Mouse (Mus musculus): ENCODE measurements around the gene Neb.
A peak's percentile ranks its signal among the peaks of the same experiment; 100 is the strongest.

Neb gene

DNA sequence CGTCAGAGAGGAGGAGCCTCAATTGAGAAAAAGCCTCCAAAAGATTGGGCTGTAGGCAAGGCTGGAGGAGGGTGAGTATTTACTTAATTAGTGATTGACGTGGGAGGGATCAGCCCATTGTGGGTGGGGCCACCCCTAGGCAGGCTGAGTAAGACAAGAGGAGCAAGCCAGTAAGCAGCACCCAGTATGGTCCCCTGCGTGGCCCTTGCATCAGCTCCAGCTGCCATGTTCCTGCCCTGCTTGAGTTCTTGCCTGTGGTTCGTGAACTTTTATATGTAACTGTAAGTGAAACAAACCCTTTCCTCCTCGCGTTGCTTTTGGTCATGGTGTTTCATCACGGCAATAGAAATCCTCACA, at the start of gene Neb:
Gene Neb (minus strand): TSS at position 27 of the 357 bp plus-strand sequence.
- no peaks in the 10 kb centered on the region for H3K9me3 ChIP-seq (ENCODE audit: low read length)
- peak within 1 kb of the TSS; percentile 72 for H3K4me3 ChIP-seq (replicated peaks; ENCODE audit: low read length)
- TF ChIP-seq POU5F1 (IDR thresholded peaks at IDR 0.05; ENCODE audit: borderline replicate concordance, low read length) = no peak
- TF ChIP-seq NANOG (IDR thresholded peaks at IDR 0.05; ENCODE audit: borderline replicate concordance, low read length) = no peak
- TF ChIP-seq CTCF (conservative IDR thresholded peaks at IDR 0.05; ENCODE audit: low read length) = no peak
- H3K27me3 ChIP-seq (ENCODE audit: insufficient read depth, low read length) = no peaks in the 10 kb centered on the region
- no peaks in the 10 kb centered on the region for H3K36me3 ChIP-seq (ENCODE audit: insufficient read depth, low read length)
- H3K4me1 ChIP-seq (replicated peaks; ENCODE audit: low read depth, low read length) = peaks cover 42% of the 10 kb centered on the region

DNA sequence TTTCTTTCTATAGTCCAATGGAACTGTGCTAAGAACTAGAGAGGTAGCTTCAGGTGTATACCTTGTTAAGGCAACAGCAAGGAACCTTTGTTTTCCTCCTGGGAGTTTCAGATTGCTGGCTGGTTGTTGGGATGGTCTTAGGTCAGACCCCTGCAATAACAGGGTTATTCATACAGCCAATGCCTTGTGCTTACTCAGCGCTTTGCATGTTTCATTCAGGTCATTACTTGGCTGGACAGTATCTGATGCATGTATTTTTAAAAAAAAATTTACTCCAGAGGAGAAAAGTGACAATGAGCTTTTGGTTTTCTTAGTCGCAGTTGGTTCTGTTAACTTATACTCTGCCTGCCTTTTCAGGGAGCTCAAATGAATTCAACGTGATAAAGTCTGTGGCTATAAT, 49.1 kb upstream of the Neb start:
- Histone ChIP-seq H3K4me3 (replicated peaks; ENCODE audit: low read length) (no peak overlapping the region), H3K27me3 (ENCODE audit: insufficient read depth, low read length) (0 out of 2 replicates have a peak, but pooled peaks cover 2% of the 10 kb centered on the region), H3K4me1 (replicated peaks; ENCODE audit: low read depth, low read length) (peaks cover 23% of the 10 kb centered on the region), H3K9me3 (ENCODE audit: low read length) (no peaks in the 10 kb centered on the region), H3K36me3 (ENCODE audit: insufficient read depth, low read length) (no peaks in the 10 kb centered on the region)
- TF ChIP-seq CTCF (conservative IDR thresholded peaks at IDR 0.05; ENCODE audit: low read length) (no peak), NANOG (IDR thresholded peaks at IDR 0.05; ENCODE audit: borderline replicate concordance, low read length) (no peak), POU5F1 (IDR thresholded peaks at IDR 0.05; ENCODE audit: borderline replicate concordance, low read length) (no peak)

DNA sequence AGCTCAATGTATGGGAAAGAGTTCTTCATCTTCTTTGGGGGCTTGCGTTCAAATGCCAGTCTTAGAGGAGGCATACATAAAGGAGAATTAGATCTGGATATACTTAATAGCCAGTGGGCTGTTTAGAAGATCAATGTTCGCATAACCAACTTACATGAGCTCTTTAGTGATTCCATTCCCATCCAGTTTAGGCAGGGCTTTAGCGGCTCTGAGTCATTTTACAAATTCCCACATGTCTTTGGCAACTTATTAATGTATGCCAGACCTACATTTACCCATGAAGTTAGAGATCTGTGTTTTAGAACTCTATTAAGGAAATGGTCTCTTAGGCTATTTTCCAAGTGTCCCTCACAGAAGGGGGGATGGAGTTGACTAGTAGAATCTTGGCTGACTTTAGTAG, 47.8 kb upstream of the Neb start:
- Histone ChIP-seq H3K9me3 (ENCODE audit: low read length) (no peaks in the 10 kb centered on the region), H3K27me3 (ENCODE audit: insufficient read depth, low read length) (0 out of 2 replicates have a peak, but pooled peaks cover 2% of the 10 kb centered on the region), H3K4me1 (replicated peaks; ENCODE audit: low read depth, low read length) (peaks cover 35% of the 10 kb centered on the region), H3K36me3 (ENCODE audit: insufficient read depth, low read length) (no peaks in the 10 kb centered on the region), H3K4me3 (replicated peaks; ENCODE audit: low read length) (no peak overlapping the region)
- TF ChIP-seq NANOG (IDR thresholded peaks at IDR 0.05; ENCODE audit: borderline replicate concordance, low read length) = no peak
- TF ChIP-seq POU5F1 (IDR thresholded peaks at IDR 0.05; ENCODE audit: borderline replicate concordance, low read length) = no peak
- no peak for TF ChIP-seq CTCF (conservative IDR thresholded peaks at IDR 0.05; ENCODE audit: low read length)

DNA sequence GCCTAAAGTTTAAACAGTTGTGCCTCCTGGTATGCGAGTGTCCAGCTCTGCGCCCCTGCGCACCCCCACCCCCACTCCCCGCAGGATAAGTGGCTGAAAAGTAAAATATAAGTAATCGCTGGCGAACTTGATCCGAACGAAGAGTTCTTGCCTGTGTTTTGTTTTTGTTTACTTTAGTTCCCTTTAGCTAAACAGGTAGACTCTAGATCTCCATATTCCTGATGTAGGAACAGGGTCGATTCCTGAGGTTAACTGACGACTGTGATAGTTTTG, 47.2 kb upstream of the Neb start:
- peak overlapping the region; percentile 94 for H3K4me3 ChIP-seq (replicated peaks; ENCODE audit: low read length)
- TF ChIP-seq NANOG (IDR thresholded peaks at IDR 0.05; ENCODE audit: borderline replicate concordance, low read length) (no peak), CTCF (conservative IDR thresholded peaks at IDR 0.05; ENCODE audit: low read length) (no peak), POU5F1 (IDR thresholded peaks at IDR 0.05; ENCODE audit: borderline replicate concordance, low read length) (no peak)
- H3K9me3 ChIP-seq (ENCODE audit: low read length) = no peaks in the 10 kb centered on the region
- H3K27me3 ChIP-seq (ENCODE audit: insufficient read depth, low read length) = 0 out of 2 replicates have a peak, but pooled peaks cover 2% of the 10 kb centered on the region
- peaks cover 41% of the 10 kb centered on the region for H3K4me1 ChIP-seq (replicated peaks; ENCODE audit: low read depth, low read length)
- no peaks in the 10 kb centered on the region for H3K36me3 ChIP-seq (ENCODE audit: insufficient read depth, low read length)

DNA sequence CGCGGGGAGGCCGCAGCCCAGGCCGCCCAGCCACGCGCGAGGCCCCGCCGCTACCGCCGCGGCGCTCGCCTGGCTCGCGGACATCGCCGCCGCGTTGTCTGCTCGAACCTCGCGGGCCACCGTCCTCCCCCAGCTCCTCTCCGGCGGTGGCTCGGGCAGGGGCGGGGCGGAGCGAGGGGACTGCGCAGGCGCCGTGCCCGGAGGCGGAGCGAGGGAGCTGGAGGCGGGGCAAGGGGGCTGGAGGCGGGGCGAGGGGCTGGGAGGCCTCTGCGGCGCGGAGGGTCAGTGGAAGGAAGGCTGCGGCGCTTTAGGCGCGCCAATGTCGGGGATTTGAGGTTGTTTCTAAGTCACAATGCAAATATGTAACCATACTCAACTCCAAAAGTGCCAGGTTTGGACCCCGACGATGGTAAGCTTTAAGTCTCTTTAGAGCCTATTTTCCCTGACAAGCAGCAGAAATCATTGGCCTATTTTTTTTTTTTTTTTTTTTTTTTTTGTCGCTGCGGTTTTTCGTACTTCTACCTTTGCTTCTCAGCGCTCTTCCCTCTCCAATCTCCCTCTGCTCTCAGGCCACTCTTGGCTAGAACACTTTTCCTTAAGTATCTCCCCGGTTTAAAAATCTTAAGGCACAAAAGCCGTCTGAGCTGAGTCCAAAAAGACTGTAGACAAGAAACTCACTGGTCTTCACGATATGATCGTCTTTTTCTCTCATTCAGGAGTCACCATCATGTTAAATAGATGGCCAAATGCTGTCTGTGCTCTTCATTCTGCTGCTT, 46.7 kb upstream of the Neb start, which contains the start of gene Arl5a:
Gene Arl5a (minus strand): TSS at position 155 of the 776 bp plus-strand sequence.
- no peaks in the 10 kb centered on the region for H3K9me3 ChIP-seq (ENCODE audit: low read length)
- TF ChIP-seq POU5F1 (IDR thresholded peaks at IDR 0.05; ENCODE audit: borderline replicate concordance, low read length) = no peak
- TF ChIP-seq CTCF (conservative IDR thresholded peaks at IDR 0.05; ENCODE audit: low read length) = no peak
- no peak for TF ChIP-seq NANOG (IDR thresholded peaks at IDR 0.05; ENCODE audit: borderline replicate concordance, low read length)
- peak within 1 kb of the TSS; percentile 94 for H3K4me3 ChIP-seq (replicated peaks; ENCODE audit: low read length)
- H3K36me3 ChIP-seq (ENCODE audit: insufficient read depth, low read length) = no peaks in the 10 kb centered on the region
- H3K4me1 ChIP-seq (replicated peaks; ENCODE audit: low read depth, low read length) = peaks cover 44% of the 10 kb centered on the region
- 0 out of 2 replicates have a peak, but pooled peaks cover 2% of the 10 kb centered on the region for H3K27me3 ChIP-seq (ENCODE audit: insufficient read depth, low read length)

DNA sequence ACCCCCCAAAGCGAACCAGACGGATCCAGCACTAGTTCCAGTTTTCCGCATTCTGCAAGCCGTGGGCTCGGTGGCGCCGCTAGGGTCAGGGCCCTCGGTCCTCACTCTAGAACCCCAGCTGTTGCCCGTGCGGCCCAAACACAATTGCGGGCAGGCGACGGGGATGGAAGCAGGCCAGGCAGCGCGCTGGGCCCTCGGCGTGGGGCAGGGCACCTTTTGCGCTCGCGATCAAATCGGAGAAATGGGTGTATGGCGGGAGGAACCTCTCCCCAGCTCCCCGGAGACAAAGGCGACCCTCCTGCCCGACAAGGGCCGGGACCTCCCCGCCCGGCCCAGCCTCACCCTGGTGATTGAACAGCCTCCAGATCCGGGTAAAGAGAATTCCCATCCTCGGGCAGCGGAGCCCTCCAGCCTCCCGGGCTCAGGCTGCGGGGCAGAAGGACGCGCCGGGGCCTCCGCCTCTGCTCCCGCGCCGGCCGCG, 46.0 kb upstream of the Neb start:
- 0 out of 2 replicates have a peak, but pooled peaks cover 2% of the 10 kb centered on the region for H3K27me3 ChIP-seq (ENCODE audit: insufficient read depth, low read length)
- no peaks in the 10 kb centered on the region for H3K36me3 ChIP-seq (ENCODE audit: insufficient read depth, low read length)
- TF ChIP-seq CTCF (conservative IDR thresholded peaks at IDR 0.05; ENCODE audit: low read length) = no peak
- no peaks in the 10 kb centered on the region for H3K9me3 ChIP-seq (ENCODE audit: low read length)
- H3K4me3 ChIP-seq (replicated peaks; ENCODE audit: low read length) = peak overlapping the region; percentile 94
- H3K4me1 ChIP-seq (replicated peaks; ENCODE audit: low read depth, low read length) = peaks cover 51% of the 10 kb centered on the region

DNA sequence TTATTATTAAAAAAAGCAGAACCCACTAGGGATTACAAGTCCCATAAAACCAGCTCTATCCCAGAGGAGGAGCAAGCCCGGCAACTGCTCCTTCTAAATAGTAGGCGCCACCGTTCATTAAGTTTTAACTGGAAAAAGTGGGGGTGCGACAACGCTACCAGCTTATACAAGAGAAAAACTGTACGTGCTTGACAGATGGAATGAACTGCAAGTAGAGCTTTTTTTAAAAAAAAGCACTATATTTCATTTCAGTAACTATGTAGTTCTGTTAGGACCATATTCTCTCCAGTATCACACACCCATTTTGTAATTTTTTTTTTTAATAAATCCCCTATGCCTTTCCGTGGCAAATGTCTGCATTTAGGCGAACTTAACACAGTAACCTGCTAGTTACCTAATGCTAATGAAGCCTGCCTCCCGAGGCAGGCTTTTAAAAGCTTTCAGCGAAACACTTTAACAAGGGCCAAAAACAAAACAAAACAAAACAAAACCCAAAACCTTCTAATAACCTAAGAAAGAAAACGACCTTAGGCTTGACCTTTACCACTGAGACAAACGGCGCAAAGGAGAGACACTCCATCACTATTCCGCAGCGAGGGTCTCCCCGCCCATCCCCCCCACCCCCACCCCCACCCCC, 45.5 kb upstream of the Neb start:
- Histone ChIP-seq H3K4me1 (replicated peaks; ENCODE audit: low read depth, low read length) (peaks cover 56% of the 10 kb centered on the region), H3K4me3 (replicated peaks; ENCODE audit: low read length) (peak overlapping the region; percentile 94), H3K27me3 (ENCODE audit: insufficient read depth, low read length) (0 out of 2 replicates have a peak, but pooled peaks cover 2% of the 10 kb centered on the region), H3K9me3 (ENCODE audit: low read length) (no peaks in the 10 kb centered on the region), H3K36me3 (ENCODE audit: insufficient read depth, low read length) (no peaks in the 10 kb centered on the region)
- no peak for TF ChIP-seq POU5F1 (IDR thresholded peaks at IDR 0.05; ENCODE audit: borderline replicate concordance, low read length)
- no peak for TF ChIP-seq CTCF (conservative IDR thresholded peaks at IDR 0.05; ENCODE audit: low read length)
- no peak for TF ChIP-seq NANOG (IDR thresholded peaks at IDR 0.05; ENCODE audit: borderline replicate concordance, low read length)

DNA sequence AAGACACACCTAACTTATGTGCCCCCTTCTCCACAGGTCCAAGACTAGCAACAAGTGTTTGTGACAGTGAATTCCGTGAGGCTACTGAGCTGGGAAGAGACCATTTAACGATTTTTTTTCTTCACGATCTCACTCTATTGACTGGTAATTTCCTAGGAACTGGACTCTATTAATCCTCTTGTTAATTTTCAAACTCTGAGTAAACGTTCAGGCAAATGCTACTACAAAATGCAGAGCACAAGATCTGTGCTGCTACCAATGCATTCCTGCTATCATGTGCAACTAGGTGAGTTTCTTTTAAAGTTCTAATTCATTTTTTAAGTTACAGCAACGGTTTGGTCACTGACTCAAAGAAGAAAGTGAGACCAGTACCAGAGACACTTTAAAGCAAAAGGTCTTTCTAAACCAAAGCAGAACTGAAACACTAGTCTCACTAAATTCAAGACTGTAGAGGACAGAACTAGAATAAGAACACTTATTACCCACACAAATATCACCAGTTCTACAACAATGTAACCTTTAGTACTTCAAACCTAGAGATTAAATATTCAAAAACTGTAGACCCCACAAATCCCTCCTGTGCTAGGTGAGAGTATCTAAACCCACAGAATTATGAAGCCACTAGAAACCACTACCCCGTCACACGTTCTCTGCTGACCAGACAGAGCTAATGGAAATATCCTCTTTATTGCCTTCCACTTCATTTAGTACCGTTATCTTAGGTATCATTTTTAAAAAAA, 44.8 kb upstream of the Neb start:
- Histone ChIP-seq H3K27me3 (ENCODE audit: insufficient read depth, low read length) (0 out of 2 replicates have a peak, but pooled peaks cover 2% of the 10 kb centered on the region), H3K4me3 (replicated peaks; ENCODE audit: low read length) (peak overlapping the region; percentile 94), H3K36me3 (ENCODE audit: insufficient read depth, low read length) (no peaks in the 10 kb centered on the region; the same call in 1 of the 2 replicates), H3K4me1 (replicated peaks; ENCODE audit: low read depth, low read length) (peaks cover 61% of the 10 kb centered on the region), H3K9me3 (ENCODE audit: low read length) (no peaks in the 10 kb centered on the region)
- TF ChIP-seq NANOG (IDR thresholded peaks at IDR 0.05; ENCODE audit: borderline replicate concordance, low read length) = no peak
